Mouse (Mus musculus) lung, adult 2 months (tissue): Measurements from ENCODE around the gene Corin.

ENCODE experiments used
- CTCF ChIP-seq: fragments of 200-500 bp; IDR thresholded peaks from 2 replicates; pipeline ENCODE4 v1.5.1; 2011; ENCODE audit warnings: mild to moderate bottlenecking, low read length, control low read depth; ENCODE audit not compliant: insufficient read depth
- POLR2A ChIP-seq: fragments of 200-500 bp; IDR thresholded peaks from 2 replicates; pipeline ENCODE4 v1.6.1; 2011; ENCODE audit warnings: low read depth, mild to moderate bottlenecking, control low read depth, low read length, borderline replicate concordance; ENCODE audit errors: extremely low read depth

- no peak for TF ChIP-seq CTCF
- TF ChIP-seq POLR2A, result no peak
These were observed 234.6 kb downstream of the Corin start for GRCm38 (mm10) chr5:72269652-72270051.
